Mouse (Mus musculus): Measurements from ENCODE around the gene Pbx1.

The Pbx1 gene

GRCm38 (mm10) chr1:168139138-168139682 is 292.9 kb downstream of the Pbx1 start:
- DNase-seq = no peak

- DNase-seq = no peak
Observed at GRCm38 (mm10) chr1:168138669-168139068, 293.4 kb downstream of the Pbx1 start.

- DNase-seq = no peak
Observed at GRCm38 (mm10) chr1:168137890-168138289, 294.2 kb downstream of the Pbx1 start.

GRCm38 (mm10) chr1:168135545-168135944 is 296.5 kb downstream of the Pbx1 start:
- DNase-seq = no peak

GRCm38 (mm10) chr1:168133696-168134095 is 298.4 kb downstream of the Pbx1 start:
- no peak for DNase-seq

GRCm38 (mm10) chr1:168128004-168128403 is 304.1 kb downstream of the Pbx1 start:
- DNase-seq = no peak

GRCm38 (mm10) chr1:168124643-168125490 is 307.2 kb downstream of the Pbx1 start:
- no peak for DNase-seq

GRCm38 (mm10) chr1:168118077-168118476 is 314.0 kb downstream of the Pbx1 start:
- no peak for DNase-seq

GRCm38 (mm10) chr1:168117367-168117766 is 314.7 kb downstream of the Pbx1 start:
- DNase-seq = no peak

- DNase-seq = no peak
Observed at GRCm38 (mm10) chr1:168109797-168110196, 322.3 kb downstream of the Pbx1 start.

GRCm38 (mm10) chr1:168103821-168104220 is 328.2 kb downstream of the Pbx1 start:
- peak; percentile 11 for DNase-seq

GRCm38 (mm10) chr1:168101514-168101913 is 330.6 kb downstream of the Pbx1 start:
- DNase-seq = no peak

GRCm38 (mm10) chr1:168098806-168099205 is 333.3 kb downstream of the Pbx1 start:
- no peak for DNase-seq

- no peak for DNase-seq
Observed at GRCm38 (mm10) chr1:168094671-168095070, 337.4 kb downstream of the Pbx1 start.

- DNase-seq = peak; percentile 67
Observed at GRCm38 (mm10) chr1:168093044-168093443, 339.0 kb downstream of the Pbx1 start.

- no peak for DNase-seq
Observed at GRCm38 (mm10) chr1:168091627-168092026, 340.4 kb downstream of the Pbx1 start.

GRCm38 (mm10) chr1:168088680-168089079 is 343.4 kb downstream of the Pbx1 start:
- DNase-seq = no peak

GRCm38 (mm10) chr1:168079394-168079767 is 352.7 kb downstream of the Pbx1 start:
- peak; percentile 24 for DNase-seq

- no peak for DNase-seq
Observed at GRCm38 (mm10) chr1:168078746-168079393, 353.2 kb downstream of the Pbx1 start.

- DNase-seq = no peak
Observed at GRCm38 (mm10) chr1:168071974-168072373, 360.1 kb downstream of the Pbx1 start.

GRCm38 (mm10) chr1:168070273-168070910 is 361.7 kb downstream of the Pbx1 start:
- no peak for DNase-seq

GRCm38 (mm10) chr1:168069740-168070139 is 362.3 kb downstream of the Pbx1 start:
- no peak for DNase-seq

Measured in lung, postnatal 10 days (tissue).